Mouse (Mus musculus) activated CD4-positive, CD25-positive, alpha-beta regulatory T cell, adult 4 months (primary cell): ENCODE data around the gene Zscan29. TPM values are rescaled to one million over a fixed set of nuclear protein-coding genes. Genes with fewer than 3 reads are reported as not detected.
"Not testable (repeated sequence)": the region's sequence is repeated elsewhere in the genome, so short reads cannot be mapped to it uniquely, and the experiment has no call there.

Experiments
- ATAC-seq: one replicate; pipeline ENCODE4 v1.8.0; 2017
- polyA plus RNA-seq, 2 experiments: library from polyadenylated mRNA; unstranded; fragments of 100-300 nt; shearing (Covaris generic); gene quantifications; one replicate each; pipeline ENCODE4 v1.2.1; 2017

The Zscan29 gene
- polyA plus RNA-seq, 2 experiments from 2014 or later, result 26.5 to 33.9 TPM

DNA sequence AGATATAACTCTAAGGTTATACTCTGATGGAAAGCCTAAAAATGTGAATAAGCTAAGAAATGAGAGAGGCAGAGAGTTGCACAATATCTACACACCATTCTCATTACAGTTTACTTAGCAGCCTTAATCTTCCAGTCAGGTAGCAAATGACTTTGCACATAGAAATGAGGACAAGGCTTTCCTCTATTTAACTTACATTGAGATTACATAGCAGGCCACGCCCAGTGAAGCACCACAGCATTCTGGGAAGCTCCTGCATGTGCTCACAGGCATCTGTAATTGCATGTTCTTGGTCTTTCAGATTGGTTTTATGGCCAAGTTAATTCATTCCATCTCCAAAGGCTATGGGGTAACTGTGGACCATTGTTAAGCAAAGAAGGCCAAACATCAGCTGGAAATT is 38.1 kb downstream of the Zscan29 start:
- ATAC-seq, result no peak

DNA sequence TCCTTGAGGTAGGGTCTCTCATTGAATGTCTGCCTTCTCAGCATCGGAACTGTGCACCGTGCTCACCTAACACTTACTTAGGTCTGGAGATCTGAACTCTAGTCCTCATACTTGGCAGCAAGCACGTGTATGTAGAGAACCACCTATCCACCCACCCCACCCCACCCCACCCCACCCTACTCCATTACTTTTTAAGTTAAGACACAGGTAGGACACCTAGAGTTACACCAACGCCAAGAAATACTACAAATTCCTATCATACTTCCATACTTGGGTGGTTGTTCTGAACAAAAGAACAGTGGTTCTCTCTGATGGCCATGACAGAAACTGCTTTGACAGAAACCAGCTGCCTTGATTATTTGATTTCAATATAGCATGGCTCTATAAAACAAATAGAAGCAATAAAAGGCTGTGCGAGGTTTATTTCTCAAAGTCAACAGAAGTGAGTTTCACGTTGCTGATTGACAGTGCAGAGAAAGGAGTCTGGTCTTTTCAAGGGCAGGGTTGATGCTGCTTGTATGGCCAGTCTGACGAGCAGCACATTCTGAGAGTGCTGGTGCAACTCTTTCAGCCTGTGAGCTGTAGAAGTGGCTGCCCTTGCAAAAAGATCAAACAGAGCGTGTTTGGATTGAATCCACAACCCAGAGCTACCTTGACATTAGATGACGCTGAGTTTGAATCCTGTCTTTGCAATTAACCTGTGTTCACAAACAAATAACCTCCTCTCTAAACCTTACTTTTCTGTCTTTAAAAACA is 41.9 kb downstream of the Zscan29 start:
- no peak for ATAC-seq

DNA sequence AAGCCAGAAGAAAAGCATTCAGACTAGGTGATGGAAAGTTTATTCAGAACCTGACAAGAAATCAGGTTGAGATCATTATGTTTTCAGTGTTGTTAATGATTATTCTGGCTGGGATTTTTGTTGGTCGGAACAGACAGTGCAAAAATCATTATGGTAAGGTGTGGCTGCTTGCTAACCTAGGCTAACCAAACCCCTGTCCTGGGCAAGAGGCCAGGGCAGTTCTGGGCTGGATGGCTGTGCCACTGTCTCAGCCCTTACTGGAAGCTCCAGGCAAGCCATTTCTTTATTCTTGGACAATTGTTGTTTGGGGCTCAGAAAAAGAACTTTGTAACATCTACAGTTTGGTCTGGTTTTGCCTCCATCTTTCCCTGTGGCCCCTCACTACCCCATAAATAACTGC is 43.4 kb downstream of the Zscan29 start:
- ATAC-seq, result no peak

DNA sequence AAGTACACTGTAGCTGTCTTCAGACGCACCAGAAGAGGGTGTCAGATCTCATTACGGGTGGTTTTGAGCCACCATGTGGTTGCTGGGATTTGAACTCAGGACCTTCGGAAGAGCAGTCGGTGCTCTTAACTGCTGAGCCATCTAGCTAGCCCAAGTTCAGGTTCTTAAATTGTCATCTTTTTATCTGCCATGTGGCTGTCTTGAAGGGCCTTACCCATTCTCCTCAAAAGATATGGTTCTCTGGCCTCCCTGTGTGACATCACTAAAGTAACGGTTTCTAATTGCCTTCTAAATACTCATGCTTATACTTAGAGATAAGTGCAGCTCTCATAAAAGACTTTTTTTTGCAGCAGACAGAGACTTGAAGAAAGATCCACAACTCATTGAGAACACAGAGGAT is 44.6 kb downstream of the Zscan29 start:
- not testable (repeated sequence) for ATAC-seq

DNA sequence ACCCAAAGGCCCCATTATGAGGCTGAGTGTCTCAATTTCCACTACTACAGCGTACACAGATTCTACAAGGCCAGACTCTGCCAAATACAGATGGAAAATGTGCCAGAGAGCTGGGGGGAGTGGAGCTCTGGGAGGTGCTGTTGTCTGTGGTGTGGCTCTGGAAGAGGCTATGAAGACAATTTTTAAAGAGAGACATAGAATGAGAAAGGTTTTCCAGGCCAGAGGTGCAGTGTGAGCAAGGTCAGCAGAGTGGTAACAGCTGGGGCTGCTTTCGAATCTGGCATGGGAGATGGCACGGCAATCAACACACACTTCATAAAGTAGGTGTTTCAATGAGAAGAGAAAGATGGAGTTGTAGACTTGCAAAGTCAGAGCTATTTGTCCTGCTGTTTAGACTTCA is 51.7 kb downstream of the Zscan29 start:
- no peak for ATAC-seq

DNA sequence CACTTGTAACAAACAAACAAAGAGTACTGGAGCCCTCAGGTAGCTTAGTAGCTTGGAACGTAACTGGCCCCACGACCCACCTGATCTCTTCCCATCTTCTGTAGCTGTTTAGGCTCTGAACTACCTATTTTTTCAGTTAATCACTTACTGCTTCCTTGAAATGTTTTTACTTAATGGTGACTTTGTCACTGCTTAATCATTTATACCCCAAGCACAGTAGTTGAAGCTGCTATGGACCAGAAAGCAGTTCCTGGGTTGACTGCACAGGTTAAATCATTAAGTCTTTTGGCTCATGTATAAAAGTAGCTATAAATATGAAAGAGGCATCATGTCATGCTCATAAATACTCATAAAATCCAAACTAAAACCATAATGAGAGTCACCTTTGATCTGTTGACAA is 55.5 kb downstream of the Zscan29 start:
- ATAC-seq, result no peak

DNA sequence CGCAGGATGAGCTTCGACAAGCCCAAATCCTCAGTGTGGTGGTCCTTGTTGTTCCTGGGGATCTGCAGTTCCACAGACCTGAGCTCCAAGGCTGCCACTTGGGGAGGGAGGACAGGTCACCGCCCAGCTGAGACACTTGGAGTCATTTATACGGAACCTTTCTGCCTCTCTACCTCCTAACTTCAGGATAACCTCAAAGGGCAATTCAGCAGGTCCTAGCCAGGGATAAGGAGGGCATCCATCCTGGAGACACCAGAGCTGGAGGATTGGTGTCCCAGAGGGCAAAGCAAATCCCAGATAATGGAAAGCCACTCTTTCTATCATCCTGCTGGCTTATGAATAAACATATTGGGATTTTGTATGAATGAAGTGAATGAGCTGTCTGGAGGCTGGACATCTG is 61.2 kb downstream of the Zscan29 start, which contains the start of gene Tgm7:
Gene Tgm7, minus strand, starts transcription at position 101 of the 400 bp plus-strand sequence.
- no peak for ATAC-seq

Other genes with a start within 250 kb of the Zscan29 start
- 10 to 100 TPM; 32.0 to 46.4 TPM for gene Ubr1, start 200.4 kb downstream of the Zscan29 start, polyA plus RNA-seq
- gene Tmem62, start 194.1 kb downstream of the Zscan29 start, polyA plus RNA-seq, result 10 to 100 TPM; 10.6 to 13.4 TPM
- gene Ccndbp1, start 162.7 kb downstream of the Zscan29 start, polyA plus RNA-seq, result 100 to 1,000 TPM; 141 to 151 TPM
- gene Epb42, start 134.1 kb downstream of the Zscan29 start, polyA plus RNA-seq, result under 1 TPM; 0.61 to 0.78 TPM
- not detected for gene Tgm5, start 85.3 kb downstream of the Zscan29 start, polyA plus RNA-seq
- under 1 TPM in 1 of 2 experiments, not detected in 1; 0.41 TPM for gene Tgm7, start 61.3 kb downstream of the Zscan29 start, polyA plus RNA-seq
- gene Adal, start 30.7 kb downstream of the Zscan29 start, polyA plus RNA-seq, result 10 to 100 TPM; 20.4 to 22.6 TPM
- 1 to 10 TPM; 4.1 to 6.3 TPM for gene Lcmt2, start 30.5 kb downstream of the Zscan29 start, polyA plus RNA-seq
- 10 to 100 TPM; 67.7 to 89.4 TPM for gene Tubgcp4, start 471 bp downstream of the Zscan29 start, polyA plus RNA-seq
- gene Trp53bp1, start 100.3 kb upstream of the Zscan29 start, polyA plus RNA-seq, result 10 to 100 TPM; 22.9 to 30.2 TPM
- under 1 TPM; 0.10 to 0.32 TPM for gene Map1a, start 118.5 kb upstream of the Zscan29 start, polyA plus RNA-seq
- gene Ppip5k1, start 184.3 kb upstream of the Zscan29 start, polyA plus RNA-seq, result 1 to 10 TPM; 9.6 to 9.8 TPM
- gene Ckmt1, start 186.6 kb upstream of the Zscan29 start, polyA plus RNA-seq, result 1 to 10 TPM in 1 of 2 experiments, under 1 TPM in 1; 0.83 to 1.5 TPM
- gene Strc, start 216.0 kb upstream of the Zscan29 start, polyA plus RNA-seq, result under 1 TPM; 0.31 to 0.60 TPM
- 1,000 to 10,000 TPM in 1 of 2 experiments, 100 to 1,000 TPM in 1; 658 to 1,122 TPM for gene Pdia3, start 242.7 kb upstream of the Zscan29 start, polyA plus RNA-seq
- 1 to 10 TPM; 2.3 to 3.8 TPM for gene Catsper2, start 242.7 kb upstream of the Zscan29 start, polyA plus RNA-seq